Mouse (Mus musculus) bone marrow, adult 2 months (tissue): ENCODE measurements around the gene Fbf1.

ENCODE experiments used
- CTCF ChIP-seq: fragments of 200-500 bp; IDR thresholded peaks from 2 replicates; pipeline ENCODE4 v1.5.1; 2011; ENCODE audit warnings: low read length, control low read depth; ENCODE audit not compliant: control insufficient read depth, insufficient read depth
- POLR2A ChIP-seq: fragments of 200-500 bp; IDR thresholded peaks from 2 replicates; pipeline ENCODE4 v1.6.1; 2011; ENCODE audit warnings: low read depth, mild to moderate bottlenecking, control low read depth, low read length, borderline replicate concordance; ENCODE audit not compliant: control insufficient read depth

- TF ChIP-seq CTCF, result peak; percentile 86
- TF ChIP-seq POLR2A, result peak; percentile 8; the same call in 1 of the 2 replicates
Measured at GRCm38 (mm10) chr11:116138468-116139138, 29.4 kb downstream of the Fbf1 start, which contains the start of gene Mrpl38.
